Mouse (Mus musculus) yolk sac, embryonic 10.5 days (tissue): ENCODE measurements around the gene Tshr.
A peak's percentile ranks its signal among the peaks of the same experiment; 100 is the strongest.

Experiments used
- DNase-seq: peaks from one replicate; pipeline ENCODE4 v3.0.0-alpha.2; 2017; ENCODE audit warnings: low spot score

Tshr gene

GRCm38 (mm10) chr12:91588176-91588669 is 203.9 kb downstream of the Tshr start:
- peak; percentile 94 for DNase-seq

GRCm38 (mm10) chr12:91588670-91589541 is 204.5 kb downstream of the Tshr start:
- DNase-seq, result peak; percentile 42

- DNase-seq, result no peak
Observed at GRCm38 (mm10) chr12:91589542-91589846, 205.1 kb downstream of the Tshr start.

- peak; percentile 97 for DNase-seq
Observed at GRCm38 (mm10) chr12:91589847-91590690, 205.7 kb downstream of the Tshr start, which contains the start of gene Gtf2a1. Gene Gtf2a1 (minus strand): TSS chr12:91590487.

GRCm38 (mm10) chr12:91590716-91591115 is 206.4 kb downstream of the Tshr start:
- DNase-seq, result peak; percentile 55

GRCm38 (mm10) chr12:91591191-91591590 is 206.8 kb downstream of the Tshr start:
- no peak for DNase-seq

GRCm38 (mm10) chr12:91592128-91592527 is 207.8 kb downstream of the Tshr start:
- no peak for DNase-seq
